Mouse (Mus musculus) erythroblast, adult 5-6 weeks (primary cell): ENCODE measurements around the gene St6galnac3. TPM values are rescaled to one million over a fixed set of nuclear protein-coding genes. Genes with fewer than 3 reads are reported as not detected.

ENCODE experiments used
- ATAC-seq: replicated peaks from 2 replicates; pipeline ENCODE4 v1.8.0; 2016; ENCODE audit warnings: moderate number of reproducible peaks, mild to moderate bottlenecking, moderate TSS enrichment, inconsistent platforms; ENCODE audit not compliant: poor library complexity, low FRiP score, severe bottlenecking
- total RNA-seq, 2 experiments: library from RNA; stranded (forward) in 1 of 2; stranded (reverse) in 1 of 2; fragments of 150-400 nt in 1 of 2; fragments of 200-764, 138-1000 nt in 1 of 2; gene quantifications; 2 replicates each; pipeline versions ENCODE4 v1.2.3 to v1.2.4; 2015 to 2017; ENCODE audit warnings: low replicate concordance in 2 of 2

The St6galnac3 gene
- total RNA-seq, 2 experiments from 2014 or later = 3.7 to 11.0 TPM

- no peak for ATAC-seq
These were observed 61.0 kb downstream of the St6galnac3 start for GRCm38 (mm10) chr3:153663841-153664427.

DNA sequence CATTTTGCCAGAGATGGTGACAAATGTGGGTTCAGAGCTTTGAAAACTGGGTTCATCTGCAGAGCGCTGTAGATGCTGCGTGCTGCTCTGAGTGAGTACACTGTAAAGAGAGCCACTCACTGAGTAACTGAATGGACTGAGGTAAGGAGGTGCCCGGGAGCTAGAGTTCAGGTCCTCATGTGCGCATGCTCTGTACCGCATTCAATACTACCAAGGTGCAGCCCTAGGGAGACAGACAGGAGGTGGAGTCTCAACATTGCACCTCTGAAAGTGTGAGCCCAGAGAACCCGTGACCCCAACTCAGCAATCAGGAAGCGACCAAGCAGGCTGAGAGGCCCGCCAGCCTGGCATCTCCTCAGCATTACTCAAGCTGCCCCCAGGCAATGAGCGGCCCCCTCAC lies 62.2 kb downstream of the St6galnac3 start:
- no peak for ATAC-seq

DNA sequence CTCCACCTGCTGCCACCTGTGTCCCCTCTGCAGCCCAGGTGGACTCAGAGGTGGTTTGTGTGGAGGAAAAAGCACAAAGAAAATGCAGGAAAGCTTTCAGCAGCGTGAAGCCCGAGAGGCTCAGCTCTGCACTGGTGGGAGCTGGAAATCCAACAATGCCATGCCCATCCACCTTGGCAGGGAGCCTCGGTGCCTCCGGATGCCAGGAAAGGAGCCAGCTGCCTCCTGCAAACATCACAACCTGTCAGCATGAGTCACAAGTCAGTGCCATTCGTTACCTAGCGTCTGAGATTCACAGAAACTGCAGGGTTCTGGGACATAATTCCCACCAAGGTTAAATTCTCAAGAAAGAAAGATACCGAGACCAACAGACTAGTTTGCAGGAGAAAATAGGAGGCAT lies 63.0 kb downstream of the St6galnac3 start:
- ATAC-seq = no peak

- no peak for ATAC-seq
These were observed 65.3 kb downstream of the St6galnac3 start for GRCm38 (mm10) chr3:153659575-153660168.

GRCm38 (mm10) chr3:153658051-153658777 lies 66.8 kb downstream of the St6galnac3 start:
- peak; percentile 80 for ATAC-seq

- ATAC-seq = 0 out of 2 replicates have a peak, but pooled peaks have one; percentile 37
These were observed 69.9 kb downstream of the St6galnac3 start for GRCm38 (mm10) chr3:153655071-153655470.

DNA sequence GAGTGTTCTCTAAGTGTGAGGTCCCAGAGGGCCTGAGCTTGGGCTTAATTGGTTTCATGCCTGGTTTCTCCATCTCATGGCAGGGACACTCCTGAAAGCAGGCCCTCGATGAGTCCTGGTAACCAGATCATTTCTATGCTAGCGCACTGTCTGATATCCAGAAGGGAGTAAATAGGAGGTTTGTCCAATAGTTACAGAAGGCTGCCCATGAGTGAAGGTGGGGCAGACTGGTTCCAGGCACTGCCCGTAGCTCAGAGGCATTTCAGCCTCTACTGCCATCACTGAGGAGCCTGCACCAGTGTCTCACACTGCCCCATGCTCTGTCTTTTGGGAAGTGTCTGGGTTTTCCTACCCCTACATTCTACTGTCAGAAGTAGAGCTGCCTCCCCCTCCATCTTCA lies 72.1 kb downstream of the St6galnac3 start:
- ATAC-seq = no peak

- no peak for ATAC-seq
These were observed 76.3 kb downstream of the St6galnac3 start for GRCm38 (mm10) chr3:153648713-153649112.

DNA sequence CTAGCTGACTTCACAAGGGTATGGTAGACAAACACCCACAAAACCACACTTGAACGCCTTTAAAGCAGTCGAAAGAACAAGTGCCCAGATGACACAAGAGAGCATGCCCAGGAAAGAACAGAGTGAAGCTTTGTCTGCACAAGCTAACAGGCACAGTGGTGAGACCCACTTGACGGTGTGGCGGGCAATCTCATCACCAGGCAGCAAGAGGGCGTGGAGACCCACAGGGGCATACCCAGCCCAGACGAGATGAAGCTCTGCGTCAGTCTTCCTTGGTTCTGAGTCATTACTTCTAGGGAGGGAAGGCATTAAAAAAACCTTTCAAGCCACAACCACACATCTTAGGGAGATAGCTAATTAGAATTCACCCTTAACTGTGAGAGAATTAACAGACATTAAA lies 79.2 kb downstream of the St6galnac3 start:
- ATAC-seq = no peak

DNA sequence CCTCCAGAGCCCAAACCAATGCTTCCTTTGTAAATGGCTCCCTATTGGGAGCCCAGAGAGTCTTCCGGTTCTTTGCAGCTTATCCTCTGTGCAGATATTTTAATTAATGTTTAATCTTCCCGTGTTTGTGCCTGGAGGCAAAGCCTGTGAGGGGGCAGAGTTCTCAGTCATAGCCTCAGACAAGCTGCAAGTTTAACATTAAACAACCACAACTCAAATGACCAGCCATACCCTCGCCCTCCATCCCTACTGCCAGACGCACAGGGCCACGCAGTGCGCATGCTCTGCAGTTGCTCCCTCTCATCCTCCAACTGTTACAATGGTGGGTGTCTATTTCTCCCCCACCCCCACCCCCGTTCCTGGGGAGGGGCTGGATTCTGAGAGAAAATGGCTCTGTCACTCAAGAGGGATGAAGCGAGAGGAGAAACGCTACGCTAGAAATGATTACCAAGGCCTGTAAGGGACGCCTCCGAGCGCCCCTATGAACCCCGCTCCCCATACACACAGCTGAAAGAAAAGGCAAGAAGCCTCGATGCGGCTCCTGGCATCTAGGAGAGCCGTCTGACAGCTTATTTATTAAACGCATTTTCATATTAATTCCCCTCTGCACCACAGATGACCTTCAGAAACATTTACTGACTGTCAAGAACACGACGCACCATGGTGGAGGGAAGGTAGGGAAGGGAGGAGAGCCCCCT lies 81.0 kb downstream of the St6galnac3 start:
- ATAC-seq = no peak

DNA sequence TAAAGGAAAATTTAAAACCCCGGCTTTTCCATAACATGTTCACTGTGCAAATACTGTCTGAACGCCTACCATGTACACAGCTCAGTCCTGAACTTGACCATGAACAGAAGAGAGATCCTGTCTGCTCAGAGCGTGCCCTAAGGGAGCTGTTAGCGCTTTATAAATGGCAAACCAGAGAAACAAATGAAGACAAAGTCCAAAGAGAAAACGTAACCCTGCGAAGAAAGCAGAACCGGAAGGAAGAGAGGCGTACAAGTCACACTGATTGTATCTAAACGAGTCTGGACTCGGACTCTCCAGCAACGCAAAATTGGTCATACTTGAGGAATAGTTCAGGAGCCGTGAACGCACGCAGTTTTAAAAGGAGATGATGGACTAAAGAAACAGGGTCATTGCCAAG lies 82.1 kb downstream of the St6galnac3 start:
- ATAC-seq = no peak

GRCm38 (mm10) chr3:153641805-153642204 lies 83.2 kb downstream of the St6galnac3 start:
- no peak for ATAC-seq

DNA sequence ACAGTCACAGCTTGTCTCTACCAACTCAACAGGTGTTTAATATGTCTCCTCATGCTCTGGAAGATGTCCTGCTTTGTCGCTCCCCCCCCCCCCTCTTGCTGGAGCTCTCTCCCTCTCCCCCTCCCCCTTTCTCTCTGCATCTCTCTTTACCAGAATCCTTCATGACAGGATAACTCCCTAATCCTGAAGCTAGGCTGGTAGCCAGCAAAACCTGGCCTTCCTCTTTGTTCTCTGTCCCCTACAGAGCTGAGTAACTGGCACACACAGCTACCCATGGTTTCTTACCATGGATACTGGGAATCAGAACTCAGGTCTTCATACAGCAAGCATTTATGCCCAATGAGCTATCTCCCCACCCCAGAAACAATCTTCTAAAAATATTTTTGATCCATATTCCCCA lies 87.6 kb downstream of the St6galnac3 start:
- no peak for ATAC-seq

- ATAC-seq = no peak
These were observed 88.2 kb downstream of the St6galnac3 start for GRCm38 (mm10) chr3:153636804-153637153.

DNA sequence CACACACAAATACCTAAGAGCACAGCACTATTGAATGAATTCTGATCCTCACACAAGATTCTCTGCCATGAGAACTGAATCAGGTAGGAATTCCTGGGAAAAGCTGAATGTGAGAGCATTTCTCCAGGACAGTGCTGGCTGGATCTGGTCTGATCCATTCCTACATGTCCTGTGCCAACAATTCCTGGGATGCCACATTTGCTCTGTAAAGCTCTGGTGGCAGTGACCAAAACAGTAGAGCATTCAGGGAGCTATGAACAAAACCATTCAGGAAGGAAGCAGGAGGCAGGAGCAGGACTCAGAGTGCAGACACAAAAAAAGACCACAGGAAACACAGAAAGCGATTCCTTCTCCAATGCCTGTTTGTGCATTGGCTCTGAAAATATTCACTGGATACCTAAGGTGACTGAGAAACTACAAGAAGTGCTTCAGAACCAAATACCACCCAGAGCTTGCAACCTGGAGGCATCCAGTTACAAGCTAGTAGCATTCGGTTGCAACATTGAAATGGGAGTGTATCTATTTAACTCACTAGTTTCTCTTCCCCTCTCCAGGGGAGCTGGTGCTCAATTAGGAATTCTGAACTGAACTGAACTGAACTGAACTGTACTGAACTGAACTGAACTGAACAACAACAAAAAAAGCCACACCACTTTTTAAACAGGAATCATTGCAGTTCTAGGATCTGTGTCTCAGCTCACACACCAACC lies 88.7 kb downstream of the St6galnac3 start:
- no peak for ATAC-seq

DNA sequence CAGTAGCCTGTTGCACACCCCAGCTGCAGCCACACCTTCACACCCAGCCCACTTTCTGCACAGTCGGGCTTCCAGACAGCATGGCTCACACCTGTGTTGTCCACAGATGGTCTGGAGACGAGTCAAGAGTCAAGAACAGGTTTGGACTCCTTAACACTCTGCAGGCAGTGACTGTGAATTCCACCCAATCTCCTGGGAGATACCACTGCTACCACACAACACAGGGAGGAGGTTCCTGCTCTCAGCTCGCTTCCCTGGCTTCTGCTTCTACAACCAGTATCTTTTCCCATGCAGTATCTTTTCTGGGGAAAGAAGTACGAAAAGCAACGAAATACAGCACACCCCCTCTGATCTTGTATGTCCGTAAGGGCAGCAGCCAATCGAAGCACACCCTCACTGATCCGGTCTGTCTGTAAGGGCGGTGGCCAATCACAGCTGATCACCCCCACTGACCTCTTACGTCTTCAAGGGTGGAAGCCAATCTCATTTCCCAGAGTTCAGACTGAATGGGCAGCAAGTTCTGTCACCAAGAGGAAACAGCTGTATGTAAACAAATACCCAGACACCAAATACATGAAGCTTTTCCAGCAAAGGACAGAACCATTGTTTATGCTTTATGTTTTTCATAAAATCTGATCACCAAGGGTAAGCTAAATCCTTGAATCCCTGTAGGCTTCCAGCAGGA lies 92.8 kb downstream of the St6galnac3 start:
- no peak for ATAC-seq

DNA sequence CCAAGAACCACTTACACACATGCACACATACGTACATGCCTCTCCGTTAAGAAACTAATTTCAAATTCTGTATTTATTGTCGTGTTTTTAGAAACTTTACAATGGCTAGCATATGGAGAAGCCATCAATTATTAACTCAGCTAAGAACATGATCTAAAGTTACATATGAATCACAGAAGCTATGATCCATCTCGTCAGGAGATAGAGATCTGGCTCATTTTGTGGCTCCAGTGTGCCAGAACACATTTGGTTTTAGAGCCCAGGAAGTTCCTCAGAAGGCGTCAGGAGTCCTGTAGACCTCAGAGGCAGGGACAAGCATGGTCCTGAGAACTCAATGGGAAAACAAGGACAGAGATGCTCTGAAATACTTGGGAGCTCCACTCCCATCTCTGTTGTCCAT lies 98.7 kb downstream of the St6galnac3 start:
- no peak for ATAC-seq

GRCm38 (mm10) chr3:153618976-153619375 lies 106.0 kb downstream of the St6galnac3 start:
- no peak for ATAC-seq

DNA sequence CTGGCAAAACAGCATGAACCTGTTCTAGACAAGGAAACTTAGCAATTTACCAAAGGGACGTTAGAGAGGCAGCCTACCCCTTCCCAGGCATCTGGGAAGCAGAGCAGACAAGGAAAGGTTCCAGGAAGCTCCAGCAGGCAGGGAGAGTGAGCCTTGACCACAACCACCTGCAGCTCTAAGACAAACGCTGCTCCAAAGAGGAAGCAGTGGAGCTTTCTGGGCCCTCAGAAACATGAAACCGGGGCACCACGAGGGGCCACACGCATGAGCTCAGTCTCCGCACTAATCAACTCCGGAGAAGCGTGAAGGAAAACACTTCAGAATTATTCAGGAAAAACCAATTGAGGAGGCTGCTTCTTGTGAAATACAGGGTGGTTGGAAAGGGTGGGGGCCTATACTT lies 108.1 kb downstream of the St6galnac3 start:
- no peak for ATAC-seq

DNA sequence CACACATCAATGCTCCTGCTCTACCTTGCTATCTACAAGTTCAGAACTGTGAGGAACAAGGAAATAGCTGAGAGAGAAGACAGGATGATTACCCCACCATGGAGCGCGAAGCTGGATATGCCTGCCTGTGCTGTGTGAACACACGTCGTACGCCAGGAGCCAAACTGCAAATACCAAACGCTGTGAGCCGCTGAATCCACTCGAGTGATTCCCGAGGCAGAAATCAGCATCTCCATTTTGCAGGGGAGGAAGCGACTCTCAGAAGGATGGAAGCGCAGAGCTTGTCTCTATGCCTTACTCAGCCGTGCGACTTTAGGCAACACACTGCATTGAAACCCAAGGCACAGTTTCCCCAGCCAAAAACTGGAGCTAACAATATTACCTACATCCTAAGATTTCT lies 114.7 kb downstream of the St6galnac3 start:
- ATAC-seq = no peak
